Mouse (Mus musculus) kidney, adult 8-10 months (tissue): Measurements from ENCODE around the gene Myrip.

ENCODE experiments used
- DNase-seq, 2 experiments: peaks; one replicate each; pipeline ENCODE4 v3.0.0; 2022

Myrip gene

DNA sequence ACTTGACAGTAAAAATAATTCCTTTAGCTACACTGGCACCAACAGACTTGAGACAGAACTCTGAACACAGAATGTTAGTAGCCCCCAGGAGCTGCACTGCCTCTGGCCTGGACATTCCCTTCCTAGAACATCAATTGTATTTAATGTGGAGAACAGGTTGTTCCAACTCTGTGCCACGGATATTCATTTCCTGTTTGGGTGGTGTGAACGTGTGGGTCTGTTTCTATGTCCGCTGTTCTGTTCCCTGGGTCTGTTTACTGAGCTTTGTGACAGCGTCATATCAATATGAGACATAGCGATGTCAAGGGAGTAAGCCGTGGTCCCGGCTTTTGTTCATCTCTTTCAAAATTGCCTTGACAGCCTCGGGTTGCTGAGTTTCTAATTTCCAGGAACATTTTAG, 97.0 kb downstream of the Myrip start:
- DNase-seq: no peak

- peak in 1 of 2 experiments; percentile 19 for DNase-seq
Observed at GRCm38 (mm10) chr9:120399537-120399936, 98.2 kb downstream of the Myrip start.

DNA sequence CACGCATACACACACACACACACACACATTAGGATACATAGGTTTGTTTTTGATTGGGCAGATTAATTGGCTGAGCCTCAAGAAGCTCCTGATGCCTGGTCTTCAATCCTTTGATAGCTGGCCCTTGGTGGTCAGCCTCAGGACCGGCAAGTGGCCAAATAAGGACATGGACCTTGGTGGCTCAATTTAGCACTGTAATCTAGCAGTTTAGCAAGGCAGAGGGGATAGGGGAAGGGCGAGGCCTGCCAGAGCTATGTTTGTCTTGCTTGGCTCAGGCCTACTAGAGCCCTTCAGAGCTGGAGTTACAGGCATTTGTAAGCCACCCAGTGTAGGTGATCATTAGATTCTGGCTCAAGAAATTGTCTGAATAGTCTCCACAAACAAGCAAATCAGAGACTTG, 101.1 kb downstream of the Myrip start:
- DNase-seq: no peak

DNA sequence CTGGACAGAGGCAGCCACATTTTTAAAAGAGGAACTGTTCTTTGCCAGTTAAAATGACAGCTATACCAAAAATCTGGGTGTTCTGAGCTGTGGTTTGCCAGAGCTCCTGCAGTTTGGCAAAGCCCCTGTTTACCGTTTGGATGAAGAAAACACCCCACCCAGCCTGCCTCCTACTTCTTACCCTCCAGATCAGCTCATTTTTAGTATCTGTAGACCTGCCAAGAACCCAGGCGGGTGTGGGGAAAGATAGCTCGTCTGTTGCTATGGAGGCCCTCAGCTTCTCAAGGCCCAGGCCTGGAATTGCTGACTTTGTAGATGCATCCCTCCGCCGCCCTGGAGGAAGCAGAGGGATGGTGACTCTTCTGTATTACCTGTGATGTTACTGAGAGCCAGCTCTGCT, 102.3 kb downstream of the Myrip start:
- DNase-seq: no peak

GRCm38 (mm10) chr9:120409663-120410181, 108.4 kb downstream of the Myrip start:
- no peak for DNase-seq

- peak in 1 of 2 experiments; percentile 68 for DNase-seq
Observed at GRCm38 (mm10) chr9:120410421-120410820, 109.1 kb downstream of the Myrip start.

DNA sequence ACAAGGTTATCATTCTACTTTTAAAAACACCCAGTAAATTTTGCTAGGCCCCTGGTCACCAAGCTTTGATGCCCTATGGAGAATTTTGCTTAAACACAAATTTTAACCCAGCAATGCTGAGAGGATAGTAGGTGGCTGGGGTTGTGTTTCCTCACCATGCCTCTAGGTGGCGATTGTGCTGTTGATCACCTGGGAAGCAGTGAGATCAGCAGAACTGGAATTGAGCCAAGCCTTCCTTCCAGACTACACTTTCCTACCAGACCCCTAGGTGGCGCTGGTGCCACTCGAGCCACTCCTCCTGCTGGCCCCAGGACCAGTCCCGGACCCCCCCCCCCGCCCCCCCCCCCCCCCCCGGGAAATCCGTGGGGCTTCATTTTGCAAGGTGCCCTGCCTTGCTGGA, 114.2 kb downstream of the Myrip start:
- DNase-seq: peak; percentile 80 to 84

- DNase-seq: no peak
Observed at GRCm38 (mm10) chr9:120416151-120416550, 114.8 kb downstream of the Myrip start.

GRCm38 (mm10) chr9:120416729-120417128, 115.4 kb downstream of the Myrip start:
- DNase-seq: no peak

- DNase-seq: no peak
Observed at GRCm38 (mm10) chr9:120418582-120418981, 117.3 kb downstream of the Myrip start.

DNA sequence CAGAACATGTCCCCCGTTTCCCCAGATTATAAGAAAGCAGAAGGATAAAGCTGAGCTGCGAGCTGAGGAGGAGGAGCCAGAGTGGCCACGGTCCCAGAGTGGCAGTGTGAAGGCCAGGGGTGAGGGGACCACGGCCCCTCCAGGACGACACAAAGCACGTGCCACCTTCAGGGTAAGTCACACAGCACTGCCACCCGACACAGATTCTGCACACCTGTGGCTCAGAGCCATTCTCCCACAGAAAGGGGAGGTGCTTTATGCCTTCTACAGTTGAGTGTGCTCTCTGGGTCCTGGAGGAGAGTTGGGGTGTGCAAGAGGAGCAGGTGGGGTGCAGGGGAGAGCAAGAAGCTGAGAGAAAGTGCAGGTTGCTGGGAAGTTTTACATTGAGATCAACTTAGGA, 123.3 kb downstream of the Myrip start:
- no peak for DNase-seq

- DNase-seq: peak; percentile 17 to 53
Observed at GRCm38 (mm10) chr9:120425768-120426167, 124.5 kb downstream of the Myrip start.

GRCm38 (mm10) chr9:120428181-120428580, 126.9 kb downstream of the Myrip start:
- DNase-seq: no peak

DNA sequence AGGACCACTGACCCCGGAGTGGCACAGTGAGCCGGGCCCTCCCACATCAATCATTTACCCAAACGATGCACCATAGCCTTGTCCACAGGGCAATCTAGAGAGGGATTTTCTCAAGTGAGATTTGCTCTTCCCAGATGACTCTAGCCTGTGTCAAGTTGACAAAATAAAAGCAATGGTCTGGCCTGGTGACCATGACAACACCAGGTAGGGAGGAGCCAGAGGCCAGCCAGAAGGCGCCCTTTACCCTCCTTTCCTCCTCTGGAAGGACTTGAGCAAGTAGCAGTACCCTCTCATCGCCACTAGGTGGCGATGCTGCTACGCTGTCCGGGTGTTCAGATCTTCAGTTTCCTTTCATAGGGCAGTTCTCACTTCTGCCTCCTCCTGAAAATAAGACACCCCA, 132.4 kb downstream of the Myrip start:
- DNase-seq: peak; percentile 72 to 74

DNA sequence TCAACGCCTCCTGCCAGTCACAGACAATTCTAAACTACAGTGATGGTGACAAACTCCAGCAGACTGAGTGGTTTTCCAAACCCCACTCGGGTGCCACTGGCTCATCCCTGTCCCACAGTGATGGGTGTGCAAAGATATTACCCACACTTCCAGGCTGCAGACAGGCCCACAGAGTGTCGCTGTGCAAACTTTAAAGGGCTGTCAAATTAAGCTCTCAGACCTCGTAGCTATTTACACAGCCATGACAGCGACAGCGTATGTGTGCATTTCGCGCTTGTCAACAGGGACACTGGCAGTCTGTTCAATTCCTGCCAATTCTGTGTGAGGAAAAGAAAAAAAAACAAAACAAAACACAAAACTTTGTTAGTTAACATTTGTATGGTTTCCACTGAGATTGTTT, 134.5 kb downstream of the Myrip start:
- DNase-seq: no peak

DNA sequence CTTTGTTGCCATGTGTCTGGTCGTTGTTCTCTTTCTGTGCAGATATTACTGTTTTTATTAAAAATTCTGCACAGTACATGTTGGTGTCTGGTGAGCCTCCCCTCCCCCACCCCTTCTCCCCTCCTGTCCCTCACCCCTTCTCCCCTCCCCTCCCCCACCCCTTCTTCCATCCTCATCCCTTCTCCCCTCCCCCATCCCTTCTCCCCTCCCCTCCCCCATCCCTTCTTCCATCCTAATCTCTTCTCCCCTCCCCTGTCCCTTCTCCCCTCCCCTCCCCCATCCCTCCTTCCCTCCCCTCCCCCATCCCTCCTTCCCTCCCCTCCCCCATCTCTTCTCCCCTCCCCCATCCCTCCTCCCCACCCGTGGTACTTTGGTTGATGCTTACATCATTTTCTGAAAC, 135.5 kb downstream of the Myrip start:
- no peak for DNase-seq

- DNase-seq: no peak
Observed at GRCm38 (mm10) chr9:120437266-120437876, 136.1 kb downstream of the Myrip start.

DNA sequence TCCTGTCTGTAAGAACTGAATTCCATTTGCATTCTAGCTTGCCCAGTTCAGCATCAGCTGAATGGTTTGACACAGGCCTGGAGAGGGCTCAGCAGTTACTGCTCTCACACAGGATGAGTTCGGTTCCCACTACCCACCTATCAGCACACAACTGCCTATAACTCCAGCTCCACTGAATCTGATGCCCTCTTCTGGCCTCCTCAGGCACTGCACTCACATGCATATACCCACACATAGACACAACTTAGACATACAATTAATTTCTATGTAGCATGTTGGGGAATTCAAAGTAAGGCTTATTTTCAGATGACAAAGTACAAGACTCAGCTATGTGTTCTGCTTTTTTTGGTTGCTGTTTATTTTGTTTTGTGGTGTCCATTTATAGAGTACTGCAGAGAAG, 137.0 kb downstream of the Myrip start:
- DNase-seq: no peak

- no peak for DNase-seq
Observed at GRCm38 (mm10) chr9:120438781-120439180, 137.5 kb downstream of the Myrip start.

DNA sequence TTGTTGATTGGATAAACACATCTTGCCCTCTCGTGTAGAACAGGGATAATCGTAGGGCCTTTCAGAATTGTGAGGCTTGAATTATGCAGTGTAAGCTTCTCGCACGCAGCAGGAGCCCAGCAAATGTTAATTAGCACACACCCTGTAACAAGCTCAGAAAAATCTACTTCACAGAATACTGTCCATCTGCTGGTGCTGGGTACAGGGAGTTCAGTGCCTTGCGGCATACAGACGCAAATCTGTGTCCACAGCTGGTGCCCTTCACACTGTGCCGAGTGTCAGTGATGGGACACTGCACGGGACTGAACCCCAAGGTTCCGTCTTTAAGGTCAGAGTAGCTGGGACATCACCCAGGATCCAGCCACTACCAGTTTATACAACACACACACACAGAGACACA, 143.3 kb downstream of the Myrip start:
- no peak for DNase-seq

DNA sequence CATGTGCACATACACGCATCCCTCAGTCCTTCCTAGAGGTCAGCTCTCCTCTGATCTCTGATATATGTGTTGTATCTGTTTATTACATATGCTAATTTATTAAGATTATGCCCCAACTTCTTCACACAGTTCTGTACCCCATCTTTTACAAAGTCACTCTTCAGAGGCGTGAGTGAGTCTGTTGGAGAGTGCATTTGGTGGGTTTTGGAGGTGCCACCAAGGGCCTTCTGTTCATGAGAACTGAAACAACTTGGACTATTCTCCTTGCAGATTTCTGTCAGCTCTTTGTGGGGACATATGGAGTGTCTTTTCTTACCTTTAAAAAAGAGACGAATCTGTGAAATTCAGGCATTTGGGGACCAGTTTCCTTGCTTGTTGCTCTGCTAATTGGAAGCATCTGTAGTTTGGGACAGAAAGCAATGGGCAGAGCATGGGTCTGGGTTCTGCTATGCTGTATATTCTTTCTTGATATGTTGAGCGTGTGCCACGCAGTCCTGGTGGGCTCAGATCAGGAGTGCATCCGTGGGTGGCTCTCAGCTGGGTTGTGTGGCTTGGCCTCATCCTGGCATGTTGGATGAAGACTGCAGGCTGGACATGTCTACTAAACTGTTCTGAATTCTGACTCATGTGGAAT, 148.5 kb downstream of the Myrip start:
- DNase-seq: no peak

DNA sequence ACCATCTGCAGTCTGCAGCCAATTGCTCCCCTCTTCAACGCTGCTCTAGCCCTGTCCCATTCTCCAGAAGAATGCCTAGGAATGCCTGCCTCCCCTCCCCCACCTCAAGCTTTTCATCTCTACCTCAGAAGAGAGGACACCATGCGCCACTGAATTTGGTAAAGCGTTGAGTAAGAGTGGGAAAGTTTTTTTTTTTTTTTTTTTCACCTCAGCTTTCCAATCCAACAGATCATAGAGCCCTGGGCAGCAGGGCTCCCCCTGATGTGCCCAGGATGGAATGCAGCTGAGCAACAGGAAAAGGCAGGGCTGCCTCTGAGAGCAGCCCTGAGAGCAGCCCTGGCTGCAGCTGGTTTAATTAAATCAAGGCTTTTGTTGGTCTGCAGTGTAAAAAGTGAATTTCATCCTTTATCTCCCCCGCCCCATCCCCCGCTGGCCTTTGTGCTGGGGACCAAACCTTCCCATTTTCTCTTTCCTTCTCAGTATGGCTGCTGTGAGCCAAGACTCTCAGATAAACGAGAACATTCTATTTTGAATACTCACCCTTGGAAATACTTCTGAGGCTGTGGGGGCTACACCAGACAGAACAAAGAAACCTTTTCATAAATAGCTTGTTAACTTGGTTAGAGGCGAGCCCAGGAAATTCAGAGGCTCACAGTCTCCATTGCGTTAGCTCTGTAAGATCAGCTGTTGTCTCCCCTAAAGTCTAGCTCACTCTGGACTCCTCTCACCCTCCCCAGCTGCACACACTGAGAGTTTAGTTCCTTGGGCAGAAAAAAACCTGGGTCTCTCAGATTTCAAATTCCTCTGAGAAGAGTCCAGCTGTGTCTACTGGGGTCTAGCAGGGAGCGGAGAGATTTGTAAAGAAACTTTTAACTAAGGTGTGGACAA, 154.7 kb downstream of the Myrip start:
- no peak for DNase-seq

DNA sequence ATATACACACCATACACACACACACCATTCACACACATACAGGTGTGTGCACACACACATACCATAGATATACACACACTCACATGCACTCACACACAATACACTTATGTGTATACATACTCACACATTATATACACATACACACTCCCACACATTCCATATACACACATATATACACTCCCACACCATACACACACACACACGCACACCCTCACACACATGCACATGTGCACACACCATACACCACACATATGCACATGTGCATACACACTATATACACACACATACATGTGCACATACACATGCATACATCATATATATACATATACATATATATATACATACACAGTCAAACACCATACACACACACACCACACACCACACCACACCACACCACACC, 169.1 kb downstream of the Myrip start:
- DNase-seq: no peak

- DNase-seq: no peak
Observed at GRCm38 (mm10) chr9:120481644-120482043, 180.3 kb downstream of the Myrip start.
